Mouse (Mus musculus) lung, postnatal 25 days (tissue): Measurements from ENCODE around the gene Mapk1ip1l.

Experiments
- DNase-seq: peaks from one replicate; pipeline ENCODE4 v3.0.0; 2022; ENCODE audit warnings: low spot score

Gene Mapk1ip1l

GRCm38 (mm10) chr14:47297785-47298407, at the start of gene Mapk1ip1l:
TSS of gene Mapk1ip1l (plus strand) at chr14:47298266.
- DNase-seq, result peak; percentile 90

DNA sequence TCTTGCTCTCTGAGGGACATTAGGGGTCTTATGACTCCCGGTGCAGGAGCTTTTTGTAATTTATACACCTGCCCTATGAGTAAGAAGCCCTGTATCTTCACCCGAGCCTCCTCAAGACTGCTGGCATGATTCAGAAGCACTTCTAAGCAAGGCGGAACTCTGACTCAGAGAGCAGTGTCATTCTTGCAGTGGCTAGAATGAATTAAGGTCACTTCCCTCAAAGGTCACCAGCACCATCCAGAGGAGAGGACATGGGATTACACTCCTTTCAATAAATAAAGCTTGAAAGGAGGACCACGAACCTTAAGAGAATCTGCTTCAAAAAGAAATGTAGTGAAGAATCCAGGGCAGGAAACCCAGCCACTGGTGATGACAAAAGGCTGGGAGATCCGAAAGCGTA, 48.2 kb upstream of the Mapk1ip1l start:
- DNase-seq, result peak; percentile 7

- DNase-seq, result no peak
These were observed 33.2 kb upstream of the Mapk1ip1l start for GRCm38 (mm10) chr14:47264866-47265265.

- no peak for DNase-seq
These were observed 32.2 kb upstream of the Mapk1ip1l start for GRCm38 (mm10) chr14:47265829-47266228.

GRCm38 (mm10) chr14:47269056-47269455, 29.0 kb upstream of the Mapk1ip1l start:
- DNase-seq, result no peak

- no peak for DNase-seq
These were observed 28.4 kb upstream of the Mapk1ip1l start for GRCm38 (mm10) chr14:47269706-47270105.

- no peak for DNase-seq
These were observed 24.3 kb upstream of the Mapk1ip1l start for GRCm38 (mm10) chr14:47273751-47274150.

DNA sequence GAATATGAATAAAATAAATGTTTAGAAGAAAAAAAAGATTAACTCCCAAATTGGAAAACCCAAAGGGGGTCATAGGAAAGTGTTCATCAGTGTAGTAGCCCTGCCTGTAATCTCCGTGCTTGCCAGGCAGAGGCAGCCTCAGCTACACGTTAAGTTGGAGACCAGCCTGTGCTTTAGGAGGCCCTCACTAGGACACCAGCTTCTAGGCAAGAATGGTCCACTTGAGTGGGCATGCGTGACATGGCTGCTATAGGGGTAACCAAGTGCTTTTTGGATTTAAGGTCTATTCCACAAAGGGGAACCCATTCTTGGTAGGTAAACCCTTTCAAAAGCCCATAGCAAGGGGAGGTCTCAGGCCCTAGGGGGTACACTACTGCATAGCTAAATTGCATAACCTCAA, 22.6 kb upstream of the Mapk1ip1l start:
- no peak for DNase-seq

DNA sequence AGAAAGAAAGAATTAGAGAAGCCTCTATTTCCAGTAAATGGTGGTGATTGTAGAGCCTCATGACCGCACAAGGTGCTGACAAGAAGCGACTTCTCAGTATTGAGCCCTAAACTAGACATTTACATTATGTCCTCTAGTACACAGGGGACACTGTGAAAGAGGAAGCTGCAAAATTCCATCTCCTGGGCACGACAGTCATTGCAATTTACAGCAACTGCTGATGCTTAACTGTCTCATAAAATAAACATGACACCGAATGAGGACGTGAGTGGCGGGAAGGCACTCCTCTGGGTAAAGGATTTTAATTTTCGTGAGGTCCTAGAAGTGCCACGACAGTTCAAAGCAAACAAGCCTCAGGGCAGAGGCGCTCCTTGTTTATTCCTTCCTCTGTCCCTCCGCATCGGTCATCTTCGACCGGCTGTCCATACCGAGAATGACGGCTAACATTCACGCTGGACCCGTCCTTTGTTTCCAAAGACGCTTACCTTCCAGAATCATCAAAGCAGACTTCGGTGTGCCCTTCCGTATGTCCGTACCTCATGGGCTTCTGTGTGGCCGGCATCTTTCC, 21.9 kb upstream of the Mapk1ip1l start:
- DNase-seq, result no peak

DNA sequence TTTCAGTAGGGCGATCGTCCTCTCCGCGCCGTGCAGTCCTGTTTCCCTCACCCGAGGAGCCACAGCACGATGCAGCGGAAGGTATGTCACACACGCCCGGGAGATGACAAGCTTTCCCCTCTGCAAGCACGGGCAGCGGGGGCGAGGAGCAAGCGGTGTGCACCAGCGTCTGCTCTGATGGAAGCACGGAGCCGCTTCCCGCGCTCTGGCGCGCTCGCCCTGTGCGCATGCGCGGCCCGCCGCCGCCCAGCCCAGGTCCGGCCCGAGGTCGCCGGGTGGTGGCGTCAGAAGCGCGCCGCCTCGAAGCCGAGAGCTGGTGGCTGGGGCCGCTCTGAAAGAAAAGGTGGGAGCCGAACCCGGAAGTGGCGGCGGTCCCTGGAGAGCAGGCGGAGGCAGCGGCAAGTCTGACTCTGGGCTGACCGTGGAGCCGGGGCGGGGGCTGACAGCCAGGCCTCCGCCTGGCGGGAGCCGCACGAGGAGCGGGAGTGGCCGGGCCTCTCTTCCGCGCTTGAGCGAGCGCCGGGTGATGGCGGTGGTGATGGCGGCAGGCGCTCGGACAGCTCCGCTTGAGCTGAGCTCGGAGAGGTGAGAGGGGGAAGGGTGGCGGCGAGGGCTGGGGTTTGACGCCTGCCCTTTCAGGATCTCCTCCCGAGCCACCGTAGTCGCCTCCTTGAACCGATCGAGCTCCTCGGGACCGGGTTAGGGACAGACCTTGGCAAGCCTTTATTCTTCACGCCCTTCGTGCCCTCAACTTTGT, 21.3 kb upstream of the Mapk1ip1l start, which contains the start of the genes Wdhd1 and Socs4:
Wdhd1 (minus strand) TSS at position 221 of the 757 bp plus-strand sequence.
Socs4 (plus strand) TSS at position 295 of the 757 bp plus-strand sequence.
- peak; percentile 95 for DNase-seq

DNA sequence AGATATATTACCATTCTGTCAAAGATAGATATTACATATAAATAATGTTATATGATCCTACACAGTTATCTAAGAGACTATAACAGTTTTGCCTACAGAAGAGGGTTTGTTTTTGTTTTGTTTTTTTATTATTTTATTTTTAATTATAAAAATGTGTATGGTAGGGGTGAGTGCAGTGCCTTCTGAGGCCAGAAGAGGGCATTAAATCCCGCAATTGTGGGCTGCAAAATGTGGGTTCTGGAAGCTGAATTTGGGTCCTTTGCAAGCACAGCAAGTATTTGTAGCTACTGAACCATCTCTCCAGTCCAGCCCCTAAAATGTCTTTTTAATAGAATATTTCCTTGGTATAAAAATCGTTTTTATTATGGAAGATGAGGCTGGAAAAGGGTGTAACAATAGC, 19.0 kb upstream of the Mapk1ip1l start:
- no peak for DNase-seq

- DNase-seq, result no peak
These were observed 16.5 kb upstream of the Mapk1ip1l start for GRCm38 (mm10) chr14:47281535-47281934.

DNA sequence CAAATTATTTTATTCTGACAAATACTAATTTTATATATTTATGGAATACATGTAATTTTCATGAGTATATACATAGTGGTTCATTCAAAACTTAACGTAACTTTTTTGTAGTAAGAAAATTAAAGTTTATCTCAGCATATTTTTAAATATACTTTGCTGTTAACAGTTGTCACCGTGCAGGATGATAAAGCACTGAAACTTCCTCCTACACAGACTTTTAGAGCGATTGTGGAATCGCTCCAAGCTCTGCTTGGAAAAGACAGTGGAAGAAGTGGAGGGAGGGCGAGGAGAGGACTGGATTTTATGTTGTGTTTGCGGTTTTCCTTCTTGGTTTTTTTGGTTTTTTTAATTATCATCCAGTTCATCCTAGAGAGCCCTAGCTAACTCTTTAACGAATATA, 14.5 kb upstream of the Mapk1ip1l start:
- no peak for DNase-seq

DNA sequence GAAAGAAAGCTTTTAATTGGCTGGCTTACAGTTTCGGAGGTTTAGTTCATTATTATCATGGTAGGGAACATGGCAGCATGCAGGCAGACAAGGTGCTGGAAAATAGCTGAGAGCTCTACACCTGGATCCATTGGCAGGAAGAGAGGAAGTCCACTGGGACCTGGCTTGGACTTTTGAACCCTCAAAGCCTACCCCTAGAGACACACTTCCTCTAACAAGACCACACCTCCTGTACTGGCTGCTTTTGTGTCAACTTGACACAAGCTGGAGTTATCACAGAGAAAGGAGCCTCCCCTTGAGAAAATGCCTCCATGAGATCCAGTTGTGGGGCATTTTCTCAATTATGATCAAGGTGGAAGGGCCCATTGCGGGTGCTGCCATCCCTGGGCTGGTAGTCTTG, 12.8 kb upstream of the Mapk1ip1l start:
- no peak for DNase-seq

GRCm38 (mm10) chr14:47286215-47286614, 11.9 kb upstream of the Mapk1ip1l start:
- DNase-seq, result no peak

DNA sequence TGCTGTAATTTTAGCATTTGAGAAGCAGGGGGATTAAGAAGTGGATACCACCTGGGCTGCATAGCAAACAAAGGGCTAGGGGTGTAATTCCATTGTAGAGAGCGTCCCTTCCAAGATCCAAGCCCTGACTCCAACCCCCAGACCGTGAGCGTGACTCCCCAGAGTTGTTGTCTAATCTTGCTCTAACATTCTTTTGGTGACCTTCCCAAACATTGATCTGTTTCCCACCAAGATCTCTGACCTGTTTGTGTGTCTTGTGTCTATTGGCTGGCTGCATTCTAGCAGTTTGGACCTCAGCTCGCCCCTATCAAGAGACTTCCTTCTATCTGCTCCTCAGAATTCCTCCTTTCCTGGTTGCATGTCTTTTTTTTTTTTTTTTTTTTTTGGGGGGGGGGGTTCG, 11.0 kb upstream of the Mapk1ip1l start:
- DNase-seq, result no peak

DNA sequence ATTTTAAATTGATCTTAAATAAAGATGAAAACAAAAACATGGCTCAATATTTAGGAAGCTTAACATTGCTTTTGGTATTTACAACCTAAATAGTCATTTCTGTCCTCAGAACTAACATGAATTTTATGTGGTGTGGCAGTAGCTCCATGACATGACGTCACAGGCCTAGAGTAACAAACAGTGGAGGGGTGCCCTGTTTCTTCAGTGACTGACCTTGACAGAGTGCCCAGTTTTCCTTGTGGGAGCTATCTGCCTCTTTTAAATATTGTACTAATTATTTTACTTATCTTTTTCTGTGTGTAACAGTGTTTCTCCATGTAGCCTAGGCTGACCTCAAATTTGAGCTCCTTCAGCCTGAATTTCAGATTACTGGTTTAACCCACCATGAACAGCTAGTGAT, 6.3 kb upstream of the Mapk1ip1l start:
- no peak for DNase-seq

DNA sequence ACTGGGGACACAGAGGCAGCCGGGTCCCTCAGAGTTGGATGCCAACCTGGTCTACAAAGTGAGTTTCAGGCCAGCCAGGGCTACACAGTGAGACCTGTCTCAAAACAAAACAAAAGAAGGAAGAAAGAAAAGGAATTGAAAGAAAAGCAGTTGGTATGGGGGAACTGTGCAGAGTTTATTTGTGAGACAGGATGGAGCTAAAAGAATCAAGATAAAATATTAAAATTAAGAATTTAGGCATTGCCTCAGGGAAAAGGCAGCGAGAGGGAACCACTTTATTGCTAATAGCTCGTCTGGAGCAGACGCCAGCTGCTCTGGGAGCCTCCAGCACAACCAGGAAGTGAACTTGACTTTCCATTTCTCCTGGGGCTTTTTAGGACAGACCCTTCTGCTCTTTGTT, 3.9 kb upstream of the Mapk1ip1l start:
- DNase-seq, result no peak

GRCm38 (mm10) chr14:47296232-47296631, 1.8 kb upstream of the Mapk1ip1l start:
- DNase-seq, result no peak

DNA sequence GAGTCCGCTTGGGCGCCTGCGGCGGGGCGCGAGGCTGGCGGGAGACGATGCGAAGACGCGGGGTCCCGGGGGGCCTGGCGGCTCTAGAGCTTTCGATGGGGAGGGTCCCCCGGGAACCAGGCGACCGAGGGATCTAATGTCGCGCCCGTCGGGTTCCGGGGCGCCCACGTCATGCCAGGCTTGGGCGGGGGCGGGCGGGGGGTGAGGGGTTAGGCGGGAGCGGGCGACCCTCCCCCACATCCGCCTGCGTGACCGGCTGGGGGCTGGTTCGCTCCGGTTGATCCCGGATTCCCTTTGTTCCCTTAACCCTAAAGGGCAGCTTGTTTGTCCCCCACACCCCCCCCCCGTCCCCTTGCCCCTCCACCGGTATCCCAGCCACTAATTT, 334 bp downstream of the Mapk1ip1l start:
- no peak for DNase-seq

DNA sequence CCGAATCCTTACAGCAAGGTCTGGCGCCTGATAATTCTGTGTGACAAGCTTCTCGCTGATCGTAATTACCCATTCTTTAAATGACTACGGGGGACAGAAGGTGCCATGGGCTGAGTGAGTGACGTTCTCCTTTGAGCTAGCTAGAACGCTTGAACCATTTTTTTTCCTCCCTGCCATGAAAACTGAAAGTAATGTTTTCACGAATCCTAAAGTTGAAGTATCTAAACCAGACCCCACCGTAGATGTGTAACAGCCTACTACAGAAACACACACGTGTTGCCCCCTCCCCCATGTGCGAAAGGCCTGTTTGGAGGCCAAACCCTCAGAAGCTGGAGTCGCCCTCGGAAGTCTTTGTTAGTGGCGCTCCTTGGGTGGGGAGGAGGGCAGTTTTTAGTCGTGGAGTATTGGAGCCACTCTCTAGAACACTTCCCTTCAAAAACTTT, 774 bp downstream of the Mapk1ip1l start:
- peak; percentile 17 for DNase-seq

- no peak for DNase-seq
These were observed 5.0 kb downstream of the Mapk1ip1l start for GRCm38 (mm10) chr14:47302885-47303680.
